Mouse (Mus musculus) liver, embryonic 12.5 days (tissue): ENCODE measurements around the gene Adh4. TPM values are rescaled to one million over a fixed set of nuclear protein-coding genes. Genes with fewer than 3 reads are reported as not detected.
"Not testable (repeated sequence)": the region's sequence is repeated elsewhere in the genome, so short reads cannot be mapped to it uniquely, and the experiment has no call there.

Source experiments
- ATAC-seq: fragments of 200-750 bp; cut with Nextera tagmentation; 2 replicates; pipeline ENCODE4 v1.8.0; 2017; ENCODE audit warnings: moderate number of reproducible peaks, mild to moderate bottlenecking, moderate library complexity
- H3K27ac ChIP-seq: fragments of 300-500 bp; sonication (generic); 2 replicates; pipeline ENCODE4 v1.5.1; 2016; ENCODE audit warnings: mild to moderate bottlenecking
- H3K27me3 ChIP-seq: fragments of 300-500 bp; sonication (generic); replicated peaks from 2 replicates; pipeline ENCODE4 v1.6.1; 2016; ENCODE audit warnings: mild to moderate bottlenecking, moderate library complexity
- H3K36me3 ChIP-seq: fragments of 300-500 bp; sonication (generic); 2 replicates; pipeline ENCODE4 v1.6.1; 2016; ENCODE audit warnings: mild to moderate bottlenecking, moderate library complexity
- H3K4me1 ChIP-seq: fragments of 300-500 bp; sonication (generic); 2 replicates; pipeline ENCODE4 v1.6.1; 2016
- H3K4me2 ChIP-seq: fragments of 300-500 bp; sonication (generic); 2 replicates; pipeline ENCODE4 v1.6.1; 2016; ENCODE audit warnings: mild to moderate bottlenecking, moderate library complexity
- H3K4me3 ChIP-seq: fragments of 300-500 bp; sonication (generic); 2 replicates; pipeline ENCODE4 v1.5.1; 2016; ENCODE audit warnings: mild to moderate bottlenecking, moderate library complexity
- H3K9ac ChIP-seq: fragments of 300-500 bp; sonication (generic); 2 replicates; pipeline ENCODE4 v1.6.1; 2016; ENCODE audit warnings: mild to moderate bottlenecking, moderate library complexity
- H3K9me3 ChIP-seq: fragments of 300-500 bp; sonication (generic); replicated peaks from 2 replicates; pipeline ENCODE4 v1.6.1; 2016; ENCODE audit warnings: mild to moderate bottlenecking, moderate library complexity
- WGBS: fragments of 180-500 bp; shearing (Covaris S2); methylation state at CpG from one replicate; pipeline ENCODE4 v1.1.7; 2016; ENCODE audit not compliant: insufficient replicate concordance; 5-methylcytosine and 5-hydroxymethylcytosine counted together
- polyA plus RNA-seq: library from polyadenylated mRNA; unstranded; fragments of >200 nt; fragmentation: Nextera tagmentation; extraction: Ambion mirVana; gene quantifications from 2 replicates; pipeline ENCODE4 v1.2.1, GENCODE M21; 2016

Gene Adh4
- 0.20 TPM in 1 of 2 replicates, not detected in the other for polyA plus RNA-seq

DNA sequence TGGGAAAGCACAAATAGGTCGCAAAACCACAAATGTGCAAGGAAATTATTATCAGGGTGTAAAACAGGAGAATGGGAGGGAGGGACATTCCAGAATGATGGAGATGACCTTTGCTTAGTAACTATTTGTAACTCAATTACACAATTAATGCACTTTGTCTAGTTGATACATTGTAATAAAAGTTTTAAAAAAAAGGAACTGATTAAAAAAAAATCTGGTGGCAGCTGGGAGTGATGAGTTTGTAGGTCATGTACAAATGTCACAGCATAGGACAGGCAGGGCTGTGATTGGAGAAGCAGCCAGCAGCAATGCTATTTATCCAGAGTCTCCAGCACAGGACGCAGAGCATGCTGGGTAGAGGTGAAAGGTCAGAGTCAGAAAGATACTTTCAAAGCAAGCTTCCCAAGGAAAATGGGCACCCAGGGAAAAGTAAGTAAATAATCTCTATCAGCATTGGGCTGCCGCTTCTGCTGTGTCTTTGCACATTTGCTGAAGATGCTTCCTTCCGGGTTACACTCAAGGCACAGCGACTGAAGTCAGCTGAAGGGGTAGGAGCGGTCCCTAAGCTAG, at the start of gene Adh4:
TSS of gene Adh4 (plus strand) at position 346 of the 570 bp plus-strand sequence.
- H3K27ac ChIP-seq = no peak within 1 kb of the TSS
- ATAC-seq = no peak
- WGBS = 62% methylated on average over 6 of the region's 6 CpGs

DNA sequence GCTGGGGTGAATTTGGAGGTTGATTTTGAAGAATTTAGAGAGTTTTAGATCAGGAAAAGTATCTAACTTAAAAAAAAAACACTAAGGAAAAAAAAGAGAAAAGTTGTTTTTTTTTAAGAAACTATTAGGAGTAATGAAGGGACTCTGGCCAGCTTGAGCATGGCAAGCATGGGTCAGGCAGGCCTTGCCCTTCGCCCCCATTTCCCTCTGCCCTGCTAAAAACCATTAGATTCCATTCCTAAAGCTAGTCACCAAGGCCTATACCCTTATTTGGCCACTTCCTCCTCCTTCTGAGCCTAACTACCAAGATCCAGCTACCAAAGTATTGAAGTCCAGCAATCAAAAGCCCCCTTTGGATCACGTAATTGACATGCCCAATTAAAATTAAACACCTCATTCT, 49.1 kb upstream of the Adh4 start:
- H3K4me3 ChIP-seq = no peak overlapping the region
- H3K4me1 ChIP-seq = no peaks in the 10 kb centered on the region
- ATAC-seq = no peak
- H3K27ac ChIP-seq = no peak overlapping the region
- H3K36me3 ChIP-seq = no peaks in the 10 kb centered on the region
- WGBS = 66% methylated on average over 2 of the region's 2 CpGs
- H3K27me3 ChIP-seq = no peaks in the 10 kb centered on the region
- no peak overlapping the region for H3K9ac ChIP-seq
- no peak overlapping the region for H3K4me2 ChIP-seq
- H3K9me3 ChIP-seq = no peaks in the 10 kb centered on the region

More for the DNA sequence above, at the start of gene Adh4:
- Histone ChIP-seq H3K36me3 (no peaks in the 10 kb centered on the region), H3K4me2 (no peak within 1 kb of the TSS), H3K9ac (no peak within 1 kb of the TSS), H3K9me3 (no peaks in the 10 kb centered on the region), H3K4me3 (no peak within 1 kb of the TSS), H3K27me3 (no peaks in the 10 kb centered on the region), H3K4me1 (no peaks in the 10 kb centered on the region)

GRCm38 (mm10) chr3:138369546-138369945, 45.7 kb upstream of the Adh4 start:
- Histone ChIP-seq H3K36me3 (no peaks in the 10 kb centered on the region), H3K4me2 (no peak overlapping the region), H3K27me3 (no peaks in the 10 kb centered on the region), H3K9me3 (no peaks in the 10 kb centered on the region), H3K4me1 (no peaks in the 10 kb centered on the region), H3K9ac (no peak overlapping the region), H3K27ac (no peak overlapping the region), H3K4me3 (no peak overlapping the region)
- 64% methylated on average over 1 of the region's 1 CpGs for WGBS
- no peak for ATAC-seq

DNA sequence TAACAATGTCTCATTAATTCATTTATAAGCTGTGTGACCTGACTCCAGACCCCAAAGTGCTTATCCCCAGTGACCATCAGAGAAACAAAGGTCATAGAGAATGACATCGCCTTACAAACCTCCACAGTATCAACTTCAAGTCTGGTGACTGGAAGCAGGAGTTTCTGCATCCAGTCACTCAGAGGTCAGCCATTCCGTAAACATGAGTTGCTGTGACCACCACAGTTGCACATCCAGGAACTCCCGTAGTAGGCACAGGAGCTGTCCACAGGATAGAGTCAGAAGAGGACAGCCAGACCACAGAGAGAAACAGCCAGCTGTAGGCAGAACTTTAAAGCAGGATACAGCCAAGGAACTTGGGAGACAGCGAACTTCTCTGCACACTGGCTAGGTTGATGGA, 45.0 kb upstream of the Adh4 start:
- H3K36me3 ChIP-seq, H3K4me1 ChIP-seq, H3K4me2 ChIP-seq, H3K27me3 ChIP-seq, ATAC-seq, H3K4me3 ChIP-seq, H3K27ac ChIP-seq, H3K9ac ChIP-seq, H3K9me3 ChIP-seq: not testable (repeated sequence)
- 54% methylated on average over 4 of the region's 4 CpGs for WGBS

DNA sequence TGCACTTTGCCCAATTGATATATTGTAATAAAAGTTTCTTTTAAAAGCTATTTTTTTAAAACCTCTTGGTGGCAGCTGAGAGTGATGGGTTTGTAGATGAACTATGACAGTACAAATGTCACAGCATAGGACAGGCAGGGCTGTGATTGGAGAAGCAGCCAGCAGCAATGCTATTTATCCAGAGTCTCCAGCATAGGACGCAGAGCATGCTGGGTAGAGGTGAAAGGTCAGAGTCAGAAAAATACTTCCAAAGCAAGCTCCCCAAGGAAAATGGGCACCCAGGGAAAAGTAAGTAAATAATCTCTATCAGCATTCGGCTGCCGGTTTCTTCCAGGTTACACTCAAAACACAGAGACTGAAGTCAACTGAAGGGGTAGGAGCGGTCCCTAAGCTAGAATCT, 41.3 kb upstream of the Adh4 start:
- Histone ChIP-seq H3K9me3 (no peaks in the 10 kb centered on the region), H3K36me3 (no peaks in the 10 kb centered on the region), H3K9ac (no peak overlapping the region), H3K4me1 (no peaks in the 10 kb centered on the region), H3K4me2 (no peak overlapping the region), H3K4me3 (no peak overlapping the region), H3K27ac (no peak overlapping the region), H3K27me3 (no peaks in the 10 kb centered on the region)
- no peak for ATAC-seq
- 72% methylated on average over 4 of the region's 4 CpGs for WGBS

- WGBS = 43% methylated on average over 2 of the region's 2 CpGs
- ATAC-seq = no peak
Measured at GRCm38 (mm10) chr3:138375148-138375547, 40.1 kb upstream of the Adh4 start.

DNA sequence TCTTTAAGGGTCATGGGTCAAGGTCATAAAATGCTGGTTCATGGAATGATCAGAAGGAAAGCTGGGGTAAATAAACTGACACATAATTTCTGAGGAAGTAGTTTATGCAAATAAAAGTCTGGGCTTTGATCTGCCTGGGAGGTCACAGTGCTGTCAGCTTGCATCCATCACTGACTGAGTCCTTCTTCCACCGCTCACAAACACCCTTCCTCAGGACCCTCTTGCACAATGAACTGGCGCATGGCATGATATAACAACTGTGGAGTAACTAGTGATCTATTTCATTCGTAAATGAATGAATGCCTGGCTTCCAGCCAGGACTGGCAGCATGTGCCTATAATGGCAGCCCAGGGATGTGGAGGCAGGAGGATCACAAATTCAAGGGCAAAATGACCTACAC, 34.1 kb upstream of the Adh4 start:
- no peaks in the 10 kb centered on the region for H3K4me1 ChIP-seq
- WGBS = 41% methylated on average over 3 of the region's 3 CpGs

More at GRCm38 (mm10) chr3:138375148-138375547, 40.1 kb upstream of the Adh4 start:
- H3K4me1 ChIP-seq = no peaks in the 10 kb centered on the region
- H3K27me3 ChIP-seq = no peaks in the 10 kb centered on the region
- H3K27ac ChIP-seq = no peak overlapping the region
- no peak overlapping the region for H3K9ac ChIP-seq
- no peak overlapping the region for H3K4me3 ChIP-seq
- H3K9me3 ChIP-seq = no peaks in the 10 kb centered on the region
- H3K4me2 ChIP-seq = no peak overlapping the region
- no peaks in the 10 kb centered on the region for H3K36me3 ChIP-seq

GRCm38 (mm10) chr3:138387155-138387554, 28.1 kb upstream of the Adh4 start:
- H3K4me2 ChIP-seq = no peak overlapping the region
- H3K9me3 ChIP-seq = no peaks in the 10 kb centered on the region
- no peaks in the 10 kb centered on the region for H3K27me3 ChIP-seq
- no peak overlapping the region for H3K27ac ChIP-seq
- no peaks in the 10 kb centered on the region for H3K36me3 ChIP-seq
- no peak overlapping the region for H3K9ac ChIP-seq
- no peaks in the 10 kb centered on the region for H3K4me1 ChIP-seq
- H3K4me3 ChIP-seq = no peak overlapping the region
- WGBS = 74% methylated on average over 6 of the region's 6 CpGs
- ATAC-seq = no peak

More for the DNA sequence above, 34.1 kb upstream of the Adh4 start:
- Histone ChIP-seq H3K4me2 (no peak overlapping the region), H3K27ac (no peak overlapping the region), H3K27me3 (no peaks in the 10 kb centered on the region), H3K9me3 (no peaks in the 10 kb centered on the region), H3K4me3 (no peak overlapping the region), H3K9ac (no peak overlapping the region), H3K36me3 (no peaks in the 10 kb centered on the region)
- no peak for ATAC-seq

DNA sequence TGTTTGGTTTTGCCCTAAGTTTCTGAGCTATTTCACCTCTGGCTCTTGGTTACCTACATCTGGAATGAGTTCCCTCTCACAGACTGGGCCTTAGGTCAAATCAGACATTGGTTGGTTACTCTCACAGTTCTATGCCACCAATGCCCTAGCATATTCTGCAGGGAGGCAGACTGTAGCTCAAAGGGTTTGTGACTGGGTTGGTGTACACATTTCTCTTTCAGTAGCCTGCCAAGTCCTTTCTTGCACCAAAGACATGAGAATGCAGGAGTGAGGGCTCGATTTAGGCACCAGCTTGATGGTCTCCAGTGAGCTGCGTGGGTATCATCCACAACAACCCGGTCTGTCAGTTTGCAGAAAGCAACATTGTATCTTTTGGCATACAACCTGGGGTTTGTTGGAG, 10.4 kb upstream of the Adh4 start:
- WGBS = 51% methylated on average over 3 of the region's 3 CpGs
- Histone ChIP-seq H3K4me2 (no peak overlapping the region), H3K4me3 (no peak overlapping the region), H3K9ac (no peak overlapping the region), H3K36me3 (no peaks in the 10 kb centered on the region), H3K9me3 (no peaks in the 10 kb centered on the region), H3K4me1 (no peaks in the 10 kb centered on the region), H3K27me3 (no peaks in the 10 kb centered on the region), H3K27ac (no peak overlapping the region)
- ATAC-seq = no peak

DNA sequence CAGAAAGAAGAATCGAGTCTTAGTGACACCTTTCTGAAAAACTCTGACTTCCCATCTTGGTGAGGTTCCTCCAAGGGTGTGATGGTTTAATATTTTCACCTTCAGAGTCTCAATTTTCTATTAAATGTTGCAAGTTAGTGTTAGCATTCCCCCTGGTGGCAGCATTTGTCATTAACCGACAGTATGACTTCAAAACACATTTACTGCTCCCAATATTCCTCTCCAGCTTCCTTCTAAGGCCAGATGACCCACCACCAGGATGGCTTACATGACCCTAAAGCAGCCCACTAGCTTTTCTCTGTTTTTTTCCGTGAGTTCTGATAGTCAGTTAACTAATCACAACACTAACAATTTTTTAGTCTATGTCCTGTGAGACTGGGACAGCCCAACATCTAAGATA, 9.9 kb upstream of the Adh4 start:
- Histone ChIP-seq H3K27ac (no peak overlapping the region), H3K36me3 (no peaks in the 10 kb centered on the region), H3K9me3 (no peaks in the 10 kb centered on the region), H3K4me1 (no peaks in the 10 kb centered on the region), H3K4me2 (no peak overlapping the region), H3K4me3 (no peak overlapping the region), H3K9ac (no peak overlapping the region), H3K27me3 (no peaks in the 10 kb centered on the region)
- WGBS = 23% methylated on average over 3 of the region's 3 CpGs
- no peak for ATAC-seq

DNA sequence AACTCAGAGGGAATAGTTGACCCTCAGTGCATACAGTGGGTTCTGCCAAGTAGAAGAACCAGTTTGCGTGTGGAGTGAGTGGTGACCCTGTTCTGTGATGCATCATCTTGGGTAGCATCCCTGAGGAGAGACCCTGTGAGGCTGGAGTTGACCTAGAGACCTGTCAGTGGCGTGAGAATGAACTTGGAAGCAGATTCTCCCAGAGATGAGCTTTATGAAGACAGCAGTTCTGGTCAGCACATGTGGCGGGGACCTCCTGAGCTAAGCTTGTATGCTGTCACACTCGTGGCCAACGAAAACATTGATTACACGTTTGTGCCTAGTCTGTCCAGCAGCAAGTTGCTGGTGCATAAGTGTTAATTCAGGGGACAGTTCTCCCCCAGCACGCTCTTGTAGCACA, 9.4 kb upstream of the Adh4 start:
- Histone ChIP-seq H3K4me2 (no peak overlapping the region), H3K36me3 (no peaks in the 10 kb centered on the region), H3K4me1 (no peaks in the 10 kb centered on the region), H3K27me3 (no peaks in the 10 kb centered on the region), H3K4me3 (no peak overlapping the region), H3K9ac (no peak overlapping the region), H3K9me3 (no peaks in the 10 kb centered on the region), H3K27ac (no peak overlapping the region)
- 74% methylated on average over 7 of the region's 7 CpGs for WGBS
- ATAC-seq = no peak

- Histone ChIP-seq H3K4me2 (no peak overlapping the region), H3K27ac (no peak overlapping the region), H3K9me3 (no peaks in the 10 kb centered on the region), H3K4me1 (no peaks in the 10 kb centered on the region), H3K4me3 (no peak overlapping the region), H3K27me3 (no peaks in the 10 kb centered on the region), H3K9ac (no peak overlapping the region), H3K36me3 (no peaks in the 10 kb centered on the region)
- 65% methylated on average over 1 of the region's 1 CpGs for WGBS
- no peak for ATAC-seq
Measured at GRCm38 (mm10) chr3:138407920-138408319, 7.3 kb upstream of the Adh4 start.

DNA sequence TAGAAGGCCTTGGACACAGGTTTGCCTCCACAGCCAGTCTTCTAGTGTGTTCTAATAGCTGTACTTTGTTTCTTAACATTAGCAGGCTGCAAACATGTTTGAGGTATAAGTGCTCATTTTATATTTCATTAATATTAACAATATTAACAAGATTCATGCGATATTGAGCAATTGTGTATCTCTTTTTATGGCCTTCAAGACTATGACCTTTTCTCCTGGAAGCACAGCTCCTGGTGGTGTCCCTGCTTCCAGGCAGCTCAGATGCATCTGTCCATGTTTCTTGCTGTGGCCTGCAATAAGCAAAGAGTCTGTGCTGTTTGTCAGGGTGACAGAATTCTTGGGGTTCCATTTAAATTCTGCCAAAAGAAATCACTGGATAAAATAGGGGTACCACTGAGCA, 5.7 kb upstream of the Adh4 start:
- no peaks in the 10 kb centered on the region for H3K36me3 ChIP-seq
- H3K4me2 ChIP-seq = no peak overlapping the region
- no peaks in the 10 kb centered on the region for H3K27me3 ChIP-seq
- WGBS = 71% methylated on average over 1 of the region's 1 CpGs
- H3K9ac ChIP-seq = no peak overlapping the region
- no peak for ATAC-seq
- H3K4me1 ChIP-seq = no peaks in the 10 kb centered on the region
- H3K9me3 ChIP-seq = no peaks in the 10 kb centered on the region
- H3K4me3 ChIP-seq = no peak overlapping the region
- no peak overlapping the region for H3K27ac ChIP-seq
